Mouse (Mus musculus) megakaryocyte, adult 5-6 weeks (primary cell): ENCODE results near the gene Fgf2. TPM values are rescaled to one million over a fixed set of nuclear protein-coding genes. Genes with fewer than 3 reads are reported as not detected.

Experiments used
- ATAC-seq: 2 replicates; pipeline ENCODE4 v1.8.0; 2016; ENCODE audit warnings: mild to moderate bottlenecking, inconsistent platforms; ENCODE audit not compliant: poor library complexity, severe bottlenecking
- total RNA-seq, 2 experiments: library from RNA; stranded (forward) in 1 of 2; stranded (reverse) in 1 of 2; fragments of 153-499, 151-499 nt in 1 of 2; fragments of 221-1000, 200-1000 nt in 1 of 2; gene quantifications; 2 replicates each; pipeline versions ENCODE4 v1.2.3 to v1.2.4; 2015 to 2017

Gene Fgf2
- total RNA-seq, 2 experiments from 2014 or later, result not detected

GRCm38 (mm10) chr3:37407598-37407997 lies 59.5 kb downstream of the Fgf2 start:
- ATAC-seq, result no peak

DNA sequence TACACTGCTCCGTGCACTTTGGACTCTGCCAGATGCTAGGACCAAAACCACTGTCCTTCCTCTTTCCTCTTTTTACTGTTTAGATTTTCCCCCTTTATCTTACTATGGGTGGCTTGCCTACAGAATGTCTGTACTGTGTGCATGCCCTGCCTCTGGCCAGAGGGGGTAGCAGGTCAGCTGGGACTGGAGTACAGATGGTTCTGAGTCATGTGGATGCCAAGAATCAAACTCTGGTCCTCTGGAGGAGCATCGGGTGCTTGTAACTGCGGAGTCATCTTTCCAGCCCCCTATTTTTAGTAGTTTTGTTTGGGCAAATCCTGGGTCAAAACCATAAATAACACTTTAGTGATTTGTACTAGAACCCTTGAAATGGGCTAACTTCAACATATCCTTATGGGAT lies 65.3 kb downstream of the Fgf2 start:
- no peak for ATAC-seq

GRCm38 (mm10) chr3:37414413-37414960 lies 66.3 kb downstream of the Fgf2 start:
- ATAC-seq, result peak; percentile 48

- ATAC-seq, result no peak
Observed at GRCm38 (mm10) chr3:37418341-37418740, 70.2 kb downstream of the Fgf2 start.

GRCm38 (mm10) chr3:37418961-37419457 lies 70.9 kb downstream of the Fgf2 start:
- peak; percentile 53 for ATAC-seq

DNA sequence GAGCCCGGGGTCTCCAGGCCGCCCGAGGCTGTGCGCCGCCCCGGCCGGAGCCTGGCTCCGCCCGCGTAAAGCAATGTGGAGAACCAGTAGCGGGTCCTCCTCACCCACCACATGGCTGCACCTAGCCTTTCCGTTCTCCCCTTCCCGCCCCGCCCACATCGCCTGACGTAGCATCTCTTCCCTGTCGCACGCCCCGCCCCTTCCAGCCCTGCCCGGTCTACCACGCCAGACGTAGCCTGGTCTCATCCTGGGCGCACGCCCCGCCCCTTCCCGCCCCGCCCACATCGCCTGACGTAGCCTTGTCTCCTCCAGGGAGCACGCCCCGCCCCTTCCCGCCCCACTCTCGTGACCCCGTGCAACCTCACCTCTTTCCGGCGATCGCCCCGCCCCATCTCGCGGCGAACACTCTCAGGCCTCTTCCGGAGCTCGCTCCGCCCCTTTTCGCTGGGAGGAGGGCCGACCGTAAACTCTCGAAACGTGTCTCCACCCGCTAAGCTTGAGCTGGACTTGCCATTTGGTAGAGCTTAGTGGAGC lies 71.4 kb downstream of the Fgf2 start, which contains the start of gene Spata5:
Spata5 (plus strand) TSS at position 439 of the 534 bp plus-strand sequence.
- ATAC-seq, result peak; percentile 75

DNA sequence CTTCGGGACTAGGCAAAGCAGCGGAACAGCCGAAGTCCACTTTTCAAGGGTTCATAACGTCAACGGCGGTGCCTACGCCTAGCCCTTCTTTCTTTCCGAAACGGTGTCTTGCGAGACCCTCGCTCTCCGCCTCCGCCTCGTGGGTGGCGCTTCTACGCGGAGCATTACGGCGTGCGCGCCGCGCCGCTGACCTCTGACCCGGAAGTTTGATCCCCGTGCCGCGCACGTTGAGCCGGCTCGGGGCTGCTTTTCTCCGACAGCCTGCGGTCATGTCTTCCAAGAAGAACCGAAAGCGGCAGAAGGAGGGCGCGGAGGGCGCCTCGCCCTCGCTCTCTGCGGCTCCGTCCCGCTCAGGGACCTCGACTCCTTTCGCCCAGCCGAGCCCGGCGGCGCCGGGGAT lies 71.9 kb downstream of the Fgf2 start, which contains the start of gene Nudt6:
Nudt6 (minus strand) TSS at position 140 of the 400 bp plus-strand sequence.
- ATAC-seq, result peak; percentile 69

- ATAC-seq, result 0 out of 2 replicates have a peak, but pooled peaks have one; percentile 5
Observed at GRCm38 (mm10) chr3:37420641-37421040, 72.5 kb downstream of the Fgf2 start.

GRCm38 (mm10) chr3:37421179-37421578 lies 73.0 kb downstream of the Fgf2 start:
- ATAC-seq, result no peak

DNA sequence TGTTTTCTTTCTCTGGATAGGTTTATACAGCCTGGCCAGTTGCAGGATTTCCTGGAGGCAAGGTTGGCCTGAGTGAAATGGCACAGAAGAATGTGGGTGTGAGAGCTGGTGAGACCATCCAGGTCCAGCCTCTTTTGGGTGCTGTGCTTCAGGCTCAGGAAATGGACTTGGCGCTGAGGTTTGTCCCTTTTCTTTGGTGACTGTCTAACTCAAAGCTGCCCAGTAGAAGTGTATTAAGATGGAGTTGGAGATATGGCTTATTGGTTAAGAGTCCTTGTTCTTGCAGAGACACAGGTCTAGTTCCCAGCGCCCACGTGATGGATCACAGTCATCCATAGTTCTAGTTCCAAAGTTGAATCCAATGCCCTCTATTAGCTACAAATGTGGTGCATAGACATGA lies 77.9 kb downstream of the Fgf2 start:
- no peak for ATAC-seq

DNA sequence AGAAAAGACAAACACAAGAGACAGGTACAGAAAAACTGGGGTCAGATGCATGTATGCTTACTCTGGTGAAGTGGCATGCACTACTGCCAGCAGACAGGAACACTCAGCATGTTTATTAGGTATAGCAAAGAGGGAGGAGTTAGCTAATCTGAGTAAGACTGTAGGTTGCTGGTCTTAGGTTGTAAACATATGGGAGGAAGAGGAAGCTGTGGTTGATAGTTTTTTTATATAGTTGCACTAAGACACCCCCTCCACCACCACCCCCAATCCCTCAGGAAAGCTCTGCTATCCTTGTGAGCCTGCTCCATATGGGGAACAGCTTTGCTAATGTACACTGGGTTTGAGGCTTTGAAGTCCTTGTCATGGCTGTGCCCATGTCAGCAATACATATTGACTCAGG lies 82.2 kb downstream of the Fgf2 start:
- no peak for ATAC-seq

GRCm38 (mm10) chr3:37439770-37440169 lies 91.6 kb downstream of the Fgf2 start:
- ATAC-seq, result no peak

DNA sequence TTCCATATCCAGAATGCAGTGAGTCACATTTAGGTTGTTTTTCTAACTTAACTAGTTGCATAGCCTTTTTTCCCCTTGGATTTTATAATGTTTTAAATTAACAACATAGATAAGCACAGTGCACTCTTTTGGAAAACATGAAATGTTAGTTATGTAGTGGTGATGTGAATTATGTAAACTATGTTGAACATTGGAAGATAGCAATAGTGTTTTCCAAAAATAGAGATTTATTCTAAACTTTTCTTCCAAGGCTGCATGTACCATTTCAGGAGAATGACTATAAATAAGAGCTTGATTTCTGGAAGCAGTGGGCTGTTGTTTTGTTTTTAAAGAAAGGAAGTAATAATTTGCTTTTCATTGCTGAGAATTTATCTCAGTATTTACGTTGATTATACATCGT lies 95.3 kb downstream of the Fgf2 start:
- no peak for ATAC-seq

- no peak for ATAC-seq
Observed at GRCm38 (mm10) chr3:37455992-37456391, 107.8 kb downstream of the Fgf2 start.

Other genes with a start within 250 kb of the Fgf2 start
- gene Il2, start 222.4 kb upstream of the Fgf2 start, total RNA-seq (2015), result 0.18 and 0.89 TPM in 2 replicates
- gene Il2, start 222.4 kb upstream of the Fgf2 start, total RNA-seq (2017), result not detected in 2 replicates
- gene Il21, start 115.7 kb upstream of the Fgf2 start, total RNA-seq (2015), result not detected in 2 replicates
- not detected in 2 replicates for gene Il21, start 115.7 kb upstream of the Fgf2 start, total RNA-seq (2017)
- gene Bbs12, start 35.8 kb upstream of the Fgf2 start, total RNA-seq (2015), result 0.29 and 3.0 TPM in 2 replicates
- gene Bbs12, start 35.8 kb upstream of the Fgf2 start, total RNA-seq (2017), result 0.69 and 1.5 TPM in 2 replicates
- gene Cetn4, start 35.6 kb upstream of the Fgf2 start, total RNA-seq (2015), result 0.31 and 1.3 TPM in 2 replicates
- gene Cetn4, start 35.6 kb upstream of the Fgf2 start, total RNA-seq (2017), result 0.45 and 2.2 TPM in 2 replicates
- 42.0 and 62.5 TPM in 2 replicates for gene Spata5, start 71.5 kb downstream of the Fgf2 start, total RNA-seq (2015)
- 88.3 and 93.8 TPM in 2 replicates for gene Spata5, start 71.5 kb downstream of the Fgf2 start, total RNA-seq (2017)
- 4.5 and 9.5 TPM in 2 replicates for gene Nudt6, start 71.9 kb downstream of the Fgf2 start, total RNA-seq (2015)
- gene Nudt6, start 71.9 kb downstream of the Fgf2 start, total RNA-seq (2017), result 7.5 and 10.6 TPM in 2 replicates